Mouse (Mus musculus): Measurements from ENCODE around the gene Tspan12. TPM values are rescaled to one million over a fixed set of nuclear protein-coding genes. Genes with fewer than 3 reads are reported as not detected.

Tspan12 gene
- total and polyA plus RNA-seq, 3 experiments, result not detected

DNA sequence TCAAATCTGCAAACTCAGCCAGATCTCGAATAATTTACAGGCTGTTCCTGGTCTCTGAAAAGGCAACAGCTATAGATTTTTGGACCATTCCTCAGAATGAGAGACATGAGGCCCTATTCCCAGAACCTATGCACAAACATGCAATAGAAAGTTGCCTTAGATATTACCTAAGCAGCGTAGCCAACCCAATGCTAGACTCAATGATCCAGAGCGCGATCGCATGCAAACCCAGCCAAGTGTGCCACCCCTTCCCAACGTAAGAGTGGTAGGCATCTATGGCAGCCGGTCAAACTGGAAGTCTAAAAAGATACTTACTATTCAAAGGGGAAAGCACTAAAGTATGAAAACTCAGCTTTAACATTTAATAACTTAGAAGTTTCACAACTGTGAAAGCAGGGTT lies 28.6 kb downstream of the Tspan12 start:
- no peak overlapping the region for H3K4me3 ChIP-seq (ENCODE audit: control insufficient read depth in 1 of 2, insufficient read depth in 1 of 2, low read depth in 2 of 2, low read length in 2 of 2)
- peaks cover 0 to 2% of the 10 kb centered on the region in 2 experiments; a peak in 1 of 4 replicates for H3K27me3 ChIP-seq (ENCODE audit: control insufficient read depth in 1 of 2, insufficient read depth in 2 of 2, low read length in 2 of 2)
- no peak overlapping the region for H3K27ac ChIP-seq (ENCODE audit: control insufficient read depth, low read depth, low read length)
- TF ChIP-seq TCF12 (IDR thresholded peaks at IDR 0.05; ENCODE audit: low read depth, low read length) (no peak), HCFC1 (IDR thresholded peaks at IDR 0.05; ENCODE audit: low read depth, low read length) (no peak), TBP (IDR thresholded peaks at IDR 0.05; ENCODE audit: low read depth, low read length) (no peak), USF2 (IDR thresholded peaks at IDR 0.05; ENCODE audit: borderline replicate concordance in 1 of 2, insufficient read depth in 1 of 2, low read depth in 1 of 2, low read length in 2 of 2) (no peak)
- H3K79me2 ChIP-seq (ENCODE audit: control insufficient read depth, insufficient read depth, low read length, poor library complexity), result no peaks in the 10 kb centered on the region
- no peaks in the 10 kb centered on the region for H3K36me3 ChIP-seq (ENCODE audit: control insufficient read depth in 1 of 2, insufficient read depth in 2 of 2, low read length in 2 of 2)
- H3K4me1 ChIP-seq (ENCODE audit: control insufficient read depth in 1 of 2, insufficient read depth in 2 of 2, low read length in 2 of 2), result no peaks in the 10 kb centered on the region
- no peak for DNase-seq (ENCODE audit: low read depth, low spot score)
- H3K9me3 ChIP-seq (replicated peaks; ENCODE audit: insufficient read depth, low read length), result no peaks in the 10 kb centered on the region
- no peak overlapping the region for H3K9ac ChIP-seq (ENCODE audit: control insufficient read depth, low read depth, low read length, poor library complexity, severe bottlenecking)

- DNase-seq (ENCODE audit: low read depth, low spot score), result no peak
- TF ChIP-seq USF1 (IDR thresholded peaks at IDR 0.05; ENCODE audit: low read depth, low read length), result peak; percentile 45; the same call in 1 of the 2 replicates
- TF ChIP-seq JUND (IDR thresholded peaks at IDR 0.05; ENCODE audit: low read depth, low read length), result no peak
- Histone ChIP-seq H3K9me3 (replicated peaks; ENCODE audit: insufficient read depth, low read length) (no peaks in the 10 kb centered on the region), H3K27ac (ENCODE audit: control insufficient read depth, low read depth, low read length) (no peak overlapping the region), H3K79me2 (ENCODE audit: control insufficient read depth, insufficient read depth, low read length, poor library complexity) (no peaks in the 10 kb centered on the region), H3K9ac (ENCODE audit: control insufficient read depth, low read depth, low read length, poor library complexity, severe bottlenecking) (no peak overlapping the region), H3K27me3 (ENCODE audit: control insufficient read depth in 1 of 2, insufficient read depth in 2 of 2, low read length in 2 of 2) (peaks cover 0 to under 1% of the 10 kb centered on the region in 2 experiments; a peak in 1 of 4 replicates), H3K36me3 (ENCODE audit: control insufficient read depth in 1 of 2, insufficient read depth in 2 of 2, low read length in 2 of 2) (no peaks in the 10 kb centered on the region), H3K4me1 (ENCODE audit: control insufficient read depth in 1 of 2, insufficient read depth in 2 of 2, low read length in 2 of 2) (no peaks in the 10 kb centered on the region), H3K4me3 (ENCODE audit: control insufficient read depth in 1 of 2, insufficient read depth in 1 of 2, low read depth in 2 of 2, low read length in 2 of 2) (no peak overlapping the region)
These were observed 29.0 kb downstream of the Tspan12 start for GRCm38 (mm10) chr6:21823281-21823680.

- TF ChIP-seq CHD1 (IDR thresholded peaks at IDR 0.05; ENCODE audit: low read depth, low read length) (no peak), POLR2AphosphoS2 (IDR thresholded peaks at IDR 0.05; ENCODE audit: low read length) (no peak), TBP (IDR thresholded peaks at IDR 0.05; ENCODE audit: low read depth, low read length) (no peak), JUND (IDR thresholded peaks at IDR 0.05; ENCODE audit: low read depth, low read length) (no peak), HCFC1 (IDR thresholded peaks at IDR 0.05; ENCODE audit: low read depth, low read length) (no peak), ZNF384 (IDR thresholded peaks at IDR 0.05; ENCODE audit: low read depth, low read length) (no peak), USF1 (IDR thresholded peaks at IDR 0.05; ENCODE audit: low read depth, low read length) (no peak), RAD21 (IDR thresholded peaks at IDR 0.05; ENCODE audit: low read depth, low read length) (no peak), E2F4 (IDR thresholded peaks at IDR 0.05; ENCODE audit: borderline replicate concordance, low read depth, low read length) (no peak), MAFK (IDR thresholded peaks at IDR 0.05; ENCODE audit: borderline replicate concordance, low read depth, low read length) (no peak), MEF2A (IDR thresholded peaks at IDR 0.05; ENCODE audit: extremely low read depth, insufficient replicate concordance, low read depth, low read length, poor library complexity, severe bottlenecking) (no peak), MYC (IDR thresholded peaks at IDR 0.05; ENCODE audit: low read depth, low read length) (no peak), CHD2 (IDR thresholded peaks at IDR 0.05; ENCODE audit: low read length) (no peak), UBTF (IDR thresholded peaks at IDR 0.05; ENCODE audit: borderline replicate concordance, insufficient read depth, low read depth, low read length) (no peak), RCOR1 (IDR thresholded peaks at IDR 0.05; ENCODE audit: low read depth, low read length) (no peak), ZC3H11A (IDR thresholded peaks at IDR 0.05; ENCODE audit: low read depth, low read length) (no peak), EP300 (IDR thresholded peaks at IDR 0.05; ENCODE audit: low read depth in 1 of 2, low read length in 2 of 2) (no peak)
- Histone ChIP-seq H3K4me1 (ENCODE audit: control insufficient read depth in 1 of 2, insufficient read depth in 2 of 2, low read length in 2 of 2) (no peaks in the 10 kb centered on the region), H3K9me3 (replicated peaks; ENCODE audit: insufficient read depth, low read length) (no peaks in the 10 kb centered on the region), H3K36me3 (ENCODE audit: control insufficient read depth in 1 of 2, insufficient read depth in 2 of 2, low read length in 2 of 2) (no peaks in the 10 kb centered on the region), H3K27ac (ENCODE audit: control insufficient read depth, low read depth, low read length) (no peak overlapping the region), H3K79me2 (ENCODE audit: control insufficient read depth, insufficient read depth, low read length, poor library complexity) (no peaks in the 10 kb centered on the region), H3K9ac (ENCODE audit: control insufficient read depth, low read depth, low read length, poor library complexity, severe bottlenecking) (no peak overlapping the region), H3K27me3 (ENCODE audit: control insufficient read depth in 1 of 2, insufficient read depth in 2 of 2, low read length in 2 of 2) (no peaks in the 10 kb centered on the region; a peak in 1 of 4 replicates), H3K4me3 (ENCODE audit: control insufficient read depth in 1 of 2, insufficient read depth in 1 of 2, low read depth in 2 of 2, low read length in 2 of 2) (no peak overlapping the region)
- no peak for DNase-seq (ENCODE audit: low read depth, low spot score)
These were observed 29.6 kb downstream of the Tspan12 start for GRCm38 (mm10) chr6:21822721-21823134.
